Mouse (Mus musculus) forebrain, embryonic 16.5 days (tissue): Measurements from ENCODE around the gene Pde4a. TPM values are rescaled to one million over a fixed set of nuclear protein-coding genes. Genes with fewer than 3 reads are reported as not detected.

Source experiments
- ATAC-seq: fragments of 200-750 bp; cut with Nextera tagmentation; 2 replicates; pipeline ENCODE4 v1.8.0; 2017; ENCODE audit warnings: mild to moderate bottlenecking, moderate library complexity
- H3K27ac ChIP-seq: fragments of 300-500 bp; sonication (generic); 2 replicates; pipeline ENCODE4 v1.5.1; 2014; ENCODE audit warnings: low read length, control low read depth
- H3K27me3 ChIP-seq: fragments of 300-500 bp; sonication (generic); replicated peaks from 2 replicates; pipeline ENCODE4 v1.6.1; 2014; ENCODE audit warnings: low read length; ENCODE audit not compliant: control insufficient read depth, insufficient read depth
- H3K36me3 ChIP-seq: fragments of 300-500 bp; sonication (generic); 2 replicates; pipeline ENCODE4 v1.6.1; 2014; ENCODE audit not compliant: control insufficient read depth, insufficient read depth
- H3K4me1 ChIP-seq: fragments of 300-500 bp; sonication (generic); replicated peaks from 2 replicates; pipeline ENCODE4 v1.6.1; 2014; ENCODE audit warnings: low read length; ENCODE audit not compliant: control insufficient read depth, insufficient read depth
- H3K4me2 ChIP-seq: fragments of 300-500 bp; sonication (generic); 2 replicates; pipeline ENCODE4 v1.6.1; 2014; ENCODE audit warnings: mild to moderate bottlenecking, low read length, control low read depth
- H3K4me3 ChIP-seq: fragments of 300-500 bp; sonication (generic); replicated peaks from 2 replicates; pipeline ENCODE4 v1.5.1; 2014; ENCODE audit warnings: mild to moderate bottlenecking, low read length, control low read depth
- H3K9ac ChIP-seq: fragments of 300-500 bp; sonication (generic); replicated peaks from 2 replicates; pipeline ENCODE4 v1.6.1; 2014; ENCODE audit warnings: low read depth, low read length, control low read depth
- H3K9me3 ChIP-seq: fragments of 300-500 bp; sonication (generic); 2 replicates; pipeline ENCODE4 v1.6.1; 2016; ENCODE audit warnings: low read length; ENCODE audit not compliant: control insufficient read depth
- whole genome bisulfite sequencing: fragments of 180-500 bp; shearing (Covaris S2); extraction: QIAGEN DNeasy Blood & Tissue Kit; methylation state at CpG from one replicate; pipeline ENCODE4 v1.1.7; 2014; 5-methylcytosine and 5-hydroxymethylcytosine counted together
- polyA plus RNA-seq: library from polyadenylated mRNA; unstranded; fragments of >200 nt; fragmentation: Nextera tagmentation; extraction: Ambion mirVana; gene quantifications from 2 replicates; pipeline ENCODE4 v1.2.1, GENCODE M21; 2015

The Pde4a gene
- polyA plus RNA-seq, 1 experiment from 2014 or later, result 32.0 TPM

DNA sequence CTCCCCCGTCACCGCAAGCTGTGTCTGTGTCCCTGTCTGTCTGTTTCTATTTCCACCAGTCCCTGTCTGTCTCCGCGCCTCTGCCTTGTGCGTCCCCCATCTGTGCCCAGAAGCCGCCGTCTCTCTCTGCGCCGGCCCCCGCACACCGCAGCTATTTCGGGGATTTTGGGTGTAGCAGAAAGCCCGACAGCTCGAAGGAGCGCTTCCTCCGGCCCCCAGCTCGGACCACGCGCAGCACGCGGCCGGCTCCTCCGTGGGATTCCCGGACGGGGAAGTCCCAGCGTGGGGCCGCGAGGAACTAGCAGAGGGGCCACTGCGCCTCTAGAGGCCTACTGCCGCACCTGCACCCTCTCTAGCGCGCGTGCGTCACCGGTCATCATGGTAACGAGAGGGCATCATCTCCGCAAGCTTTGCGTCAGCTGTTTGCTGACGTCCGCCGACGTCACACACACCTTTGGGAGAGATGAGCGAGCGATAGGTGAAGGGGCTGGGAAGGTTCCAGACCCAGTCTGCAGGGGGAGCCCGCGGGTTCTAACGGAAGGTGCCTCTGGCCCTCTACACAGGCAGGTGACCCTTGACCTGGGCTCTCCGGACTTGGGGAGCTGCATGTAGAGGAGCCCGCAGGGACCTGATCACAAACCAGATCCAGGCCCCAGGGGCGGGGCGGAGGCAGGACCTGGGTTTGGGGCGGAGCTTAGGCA lies 4.2 kb upstream of the Pde4a start:
- peak overlapping the region; percentile 81 for H3K9ac ChIP-seq
- H3K4me3 ChIP-seq, result peak overlapping the region; percentile 67
- WGBS, result under 1% methylated on average over 52 of the region's 52 CpGs
- H3K27ac ChIP-seq, result no peak overlapping the region
- H3K36me3 ChIP-seq, result no peaks in the 10 kb centered on the region
- H3K4me2 ChIP-seq, result peak overlapping the region; percentile 82
- peak; percentile 56 for ATAC-seq
- H3K4me1 ChIP-seq, result peaks cover 22% of the 10 kb centered on the region
- peaks cover 3% of the 10 kb centered on the region; the same call in 1 of the 2 replicates for H3K9me3 ChIP-seq
- peaks cover 35% of the 10 kb centered on the region for H3K27me3 ChIP-seq

DNA sequence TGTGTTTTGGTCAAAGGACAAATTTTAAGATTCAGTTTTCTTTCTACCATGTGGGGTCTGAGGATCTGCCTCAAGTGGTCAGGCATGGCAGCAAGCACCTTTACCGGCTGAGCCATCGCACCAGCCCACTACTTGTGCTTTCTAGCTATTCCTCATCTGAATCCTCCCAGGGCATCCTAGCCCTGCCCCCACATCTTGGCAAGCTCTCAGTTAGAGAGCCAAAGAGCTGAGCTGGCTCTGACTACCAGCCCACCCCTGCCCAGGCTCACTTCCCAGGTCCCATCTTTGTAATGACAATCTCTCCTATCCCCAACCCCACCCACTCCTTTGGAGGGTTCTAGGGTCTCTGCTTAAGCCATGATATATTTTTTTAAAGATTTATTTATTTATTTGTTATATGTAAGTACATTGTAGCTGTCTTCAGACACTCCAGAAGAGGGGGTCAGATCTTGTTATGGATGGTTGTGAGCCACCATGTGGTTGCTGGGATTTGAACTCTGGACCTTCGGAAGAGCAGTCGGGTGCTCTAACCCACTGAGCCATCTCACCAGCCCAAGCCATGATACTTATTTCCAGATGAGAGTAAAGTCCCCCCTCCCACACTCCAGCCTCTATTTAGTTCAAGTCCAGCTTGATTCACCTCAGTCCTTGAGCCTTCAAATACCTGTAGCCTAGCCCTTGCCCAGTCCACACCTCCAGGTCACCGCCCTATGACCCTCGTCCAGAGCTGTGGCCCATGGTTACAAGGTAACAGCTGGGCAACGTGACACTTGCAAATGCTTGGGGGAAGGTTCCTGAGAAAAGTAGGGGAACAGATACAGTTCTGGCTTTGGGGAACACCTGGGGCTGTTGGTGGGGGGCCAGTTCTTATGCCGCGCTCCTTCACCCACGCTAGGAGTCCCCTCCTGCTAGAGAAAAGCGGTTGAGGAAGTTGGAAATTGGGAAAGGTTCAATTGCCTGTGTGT lies 2.1 kb upstream of the Pde4a start:
- no peak for ATAC-seq
- Histone ChIP-seq H3K4me1 (peaks cover 27% of the 10 kb centered on the region), H3K27ac (no peak overlapping the region), H3K4me3 (no peak overlapping the region), H3K9me3 (no peaks in the 10 kb centered on the region), H3K9ac (no peak overlapping the region), H3K36me3 (no peaks in the 10 kb centered on the region), H3K27me3 (peaks cover 44% of the 10 kb centered on the region), H3K4me2 (no peak overlapping the region)
- WGBS, result 32% methylated on average over 11 of the region's 11 CpGs

DNA sequence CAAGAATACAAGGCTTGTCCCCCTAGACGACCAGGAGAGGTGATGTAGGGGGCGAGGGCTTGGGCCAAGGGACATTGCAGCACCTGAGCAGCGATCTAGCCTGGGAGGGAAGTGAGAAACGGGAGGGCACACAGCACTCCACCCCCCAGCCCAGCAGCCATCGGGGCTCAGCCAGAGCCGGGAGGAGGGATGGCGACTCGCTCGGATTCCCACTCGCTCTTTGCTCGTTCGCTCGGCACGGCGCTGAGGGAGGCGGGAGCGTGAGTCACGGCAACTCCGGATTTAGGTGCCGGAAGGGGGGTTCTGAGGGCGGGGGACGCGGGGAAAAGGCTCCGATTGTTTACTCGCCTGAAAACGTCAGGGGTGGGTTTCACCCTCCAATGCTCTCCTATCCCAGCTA lies 1.4 kb upstream of the Pde4a start:
- H3K9me3 ChIP-seq, result no peaks in the 10 kb centered on the region
- peaks cover 30% of the 10 kb centered on the region for H3K4me1 ChIP-seq
- H3K27ac ChIP-seq, result no peak overlapping the region
- ATAC-seq, result no peak
- peaks cover 44% of the 10 kb centered on the region for H3K27me3 ChIP-seq
- H3K4me2 ChIP-seq, result peak overlapping the region; percentile 28
- H3K36me3 ChIP-seq, result no peaks in the 10 kb centered on the region
- H3K9ac ChIP-seq, result no peak overlapping the region; the same call in 1 of the 2 replicates
- peak overlapping the region; percentile 58 for H3K4me3 ChIP-seq
- WGBS, result 2% methylated on average over 25 of the region's 26 CpGs

DNA sequence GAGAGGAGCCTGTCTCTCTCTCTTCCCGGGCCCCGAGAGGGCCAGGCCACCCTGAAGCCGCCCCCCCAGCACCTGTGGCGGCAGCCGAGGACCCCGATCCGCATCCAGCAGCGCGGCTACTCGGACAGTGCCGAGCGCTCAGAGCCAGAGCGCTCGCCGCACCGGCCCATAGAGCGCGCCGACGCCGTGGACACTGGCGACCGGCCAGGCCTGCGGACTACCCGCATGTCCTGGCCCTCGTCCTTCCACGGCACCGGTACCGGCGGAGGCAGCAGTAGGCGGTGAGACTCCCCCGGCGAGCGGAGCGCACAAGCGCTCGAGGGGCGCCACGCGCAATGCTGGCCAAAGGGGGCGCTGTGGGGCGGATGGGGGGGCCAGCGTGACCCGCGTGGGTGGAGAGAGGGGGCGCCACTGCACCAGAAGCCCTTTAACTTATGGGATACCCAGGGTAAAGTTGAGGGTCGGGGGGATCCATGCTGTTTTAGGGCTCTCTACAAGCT lies 488 bp downstream of the Pde4a start:
- no peak for ATAC-seq
- 2% methylated on average over 47 of the region's 47 CpGs for WGBS
- H3K27me3 ChIP-seq, result peaks cover 44% of the 10 kb centered on the region

DNA sequence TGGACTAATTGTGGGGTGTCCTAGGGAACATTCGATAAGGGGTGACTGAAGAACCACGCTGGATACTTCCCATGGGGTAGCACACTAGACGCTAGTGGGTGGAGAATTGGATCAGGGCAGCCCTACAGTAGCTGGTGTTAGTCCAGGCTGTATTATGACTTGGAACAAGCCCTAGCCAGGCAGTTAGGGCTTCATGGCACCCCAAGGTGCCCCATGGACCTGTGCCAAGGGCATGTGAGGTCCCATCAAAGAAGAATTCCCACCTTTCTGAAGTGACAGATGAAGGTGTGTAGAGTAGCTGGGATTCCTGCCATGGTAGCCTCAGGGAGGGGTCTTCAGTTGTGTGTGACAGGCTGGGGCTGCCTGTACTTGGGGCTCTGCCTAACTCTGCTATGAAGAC lies 1.0 kb downstream of the Pde4a start:
- WGBS, result 36% methylated on average over 3 of the region's 3 CpGs
- no peak overlapping the region for H3K27ac ChIP-seq

More for the DNA sequence above, 488 bp downstream of the Pde4a start:
- peak overlapping the region; percentile 58 for H3K4me3 ChIP-seq
- H3K27ac ChIP-seq, result no peak overlapping the region
- no peaks in the 10 kb centered on the region for H3K36me3 ChIP-seq
- H3K4me1 ChIP-seq, result peaks cover 30% of the 10 kb centered on the region
- H3K9ac ChIP-seq, result peak overlapping the region; percentile 55
- H3K9me3 ChIP-seq, result no peaks in the 10 kb centered on the region
- peak overlapping the region; percentile 73 for H3K4me2 ChIP-seq

DNA sequence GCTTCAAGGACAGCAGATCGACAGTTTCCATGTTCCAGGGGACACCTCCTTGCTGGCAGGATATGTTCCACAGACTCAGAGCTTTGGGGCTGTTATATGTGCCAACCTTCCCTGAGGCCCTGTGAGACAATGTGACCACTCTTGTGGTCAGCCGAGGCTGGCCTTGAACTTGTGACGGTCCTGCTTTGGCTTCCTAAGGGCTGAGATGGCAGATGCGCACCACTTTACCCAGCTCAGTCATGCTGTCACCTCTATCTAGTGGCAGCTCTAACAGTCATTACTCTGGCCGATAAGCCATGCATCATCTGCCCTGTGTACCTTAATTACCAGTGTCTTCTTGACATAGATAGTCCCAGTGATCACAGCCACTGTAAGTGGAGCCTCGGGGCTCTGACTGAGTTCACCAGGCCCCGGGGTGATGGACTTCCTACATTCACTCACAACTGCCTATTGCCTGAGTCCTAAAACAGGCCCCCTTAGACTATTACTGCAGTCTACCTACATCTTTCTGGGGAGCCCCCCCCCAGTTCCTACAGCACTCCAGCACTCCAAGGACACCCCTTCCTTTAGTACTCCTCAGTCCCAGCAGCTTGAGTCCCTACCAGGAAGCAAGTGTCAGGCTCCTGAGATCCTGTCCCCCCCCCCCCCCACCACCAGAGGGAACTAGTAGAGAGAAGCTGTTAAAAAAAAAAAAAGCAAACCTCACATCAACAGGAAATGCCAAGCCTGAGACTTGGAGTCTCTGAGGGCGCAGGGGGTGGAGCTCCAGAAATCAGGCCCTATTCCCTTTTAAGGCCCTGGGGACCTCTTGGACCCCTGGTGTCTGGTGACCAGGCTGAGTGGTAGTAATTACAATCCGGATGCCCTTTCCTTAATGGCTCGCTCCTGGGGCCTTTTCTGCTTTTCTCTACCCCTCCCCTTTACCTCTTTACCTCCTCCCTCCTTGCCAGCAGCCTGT lies 1.9 kb downstream of the Pde4a start:
- Histone ChIP-seq H3K4me3 (no peak overlapping the region), H3K4me2 (no peak overlapping the region), H3K27me3 (peaks cover 41% of the 10 kb centered on the region), H3K9ac (no peak overlapping the region), H3K27ac (0 out of 2 replicates have a peak overlapping the region, but pooled peaks have one; percentile 13), H3K4me1 (peaks cover 28% of the 10 kb centered on the region), H3K9me3 (no peaks in the 10 kb centered on the region), H3K36me3 (no peaks in the 10 kb centered on the region)
- 71% methylated on average over 10 of the region's 10 CpGs for WGBS
- ATAC-seq, result no peak

More for the DNA sequence above, 1.0 kb downstream of the Pde4a start:
- H3K4me2 ChIP-seq, result peak overlapping the region; percentile 73
- H3K9me3 ChIP-seq, result no peaks in the 10 kb centered on the region
- H3K9ac ChIP-seq, result no peak overlapping the region
- peaks cover 43% of the 10 kb centered on the region for H3K27me3 ChIP-seq
- H3K4me1 ChIP-seq, result peaks cover 29% of the 10 kb centered on the region
- H3K36me3 ChIP-seq, result no peaks in the 10 kb centered on the region
- ATAC-seq, result no peak
- H3K4me3 ChIP-seq, result peak overlapping the region; percentile 58

DNA sequence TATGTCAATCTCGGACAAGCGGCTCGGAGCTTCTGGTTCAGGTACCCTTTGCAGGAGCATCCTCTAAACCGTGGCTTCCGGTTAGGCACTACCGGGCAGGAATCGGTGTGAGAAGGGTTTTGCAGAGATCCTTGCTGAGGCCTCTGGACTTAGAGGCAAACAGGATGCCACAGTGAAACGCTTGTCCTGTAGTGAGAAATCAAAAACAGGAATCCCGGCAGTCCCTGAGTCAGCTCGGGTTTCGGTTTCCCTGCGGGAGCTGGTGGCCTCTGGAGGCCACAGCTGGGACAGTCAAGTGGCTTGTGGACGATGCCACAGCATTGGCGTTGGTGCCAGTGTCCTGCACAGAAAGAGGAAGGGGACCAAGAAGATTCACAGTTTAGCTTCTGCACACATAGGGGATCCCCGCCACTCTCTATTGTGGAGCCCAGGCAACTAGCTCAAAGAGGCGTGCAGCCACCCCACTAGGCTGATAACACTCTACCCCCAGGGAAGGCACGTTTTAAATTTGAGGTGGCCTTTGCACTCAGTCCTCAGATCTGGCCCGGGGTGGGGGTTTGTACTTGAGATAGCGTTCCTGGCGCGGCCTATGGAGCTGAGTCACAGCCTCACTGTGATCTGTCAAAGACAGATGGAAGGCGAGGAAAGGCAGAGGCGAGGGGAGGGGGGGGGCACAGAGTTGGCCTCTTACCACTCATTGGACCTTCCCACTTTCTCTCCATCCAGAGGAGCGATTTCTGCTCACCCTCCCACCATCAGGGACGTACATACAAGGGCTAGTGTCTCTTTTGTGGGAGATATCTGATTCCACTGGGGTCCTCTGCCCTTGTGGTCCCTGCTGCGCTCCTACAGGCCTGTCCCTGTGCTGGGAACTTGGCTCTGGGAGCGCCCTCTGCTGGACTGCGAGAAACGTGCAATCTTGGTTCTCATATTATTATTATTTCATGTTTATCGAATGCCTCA lies 2.9 kb downstream of the Pde4a start:
- Histone ChIP-seq H3K4me3 (no peak overlapping the region), H3K27ac (0 out of 2 replicates have a peak overlapping the region, but pooled peaks have one; percentile 13), H3K4me1 (peaks cover 28% of the 10 kb centered on the region), H3K9ac (no peak overlapping the region), H3K36me3 (no peaks in the 10 kb centered on the region), H3K4me2 (no peak overlapping the region), H3K9me3 (no peaks in the 10 kb centered on the region), H3K27me3 (peaks cover 37% of the 10 kb centered on the region)
- WGBS, result 15% methylated on average over 29 of the region's 30 CpGs
- ATAC-seq, result 0 out of 2 replicates have a peak, but pooled peaks have one; percentile 19

DNA sequence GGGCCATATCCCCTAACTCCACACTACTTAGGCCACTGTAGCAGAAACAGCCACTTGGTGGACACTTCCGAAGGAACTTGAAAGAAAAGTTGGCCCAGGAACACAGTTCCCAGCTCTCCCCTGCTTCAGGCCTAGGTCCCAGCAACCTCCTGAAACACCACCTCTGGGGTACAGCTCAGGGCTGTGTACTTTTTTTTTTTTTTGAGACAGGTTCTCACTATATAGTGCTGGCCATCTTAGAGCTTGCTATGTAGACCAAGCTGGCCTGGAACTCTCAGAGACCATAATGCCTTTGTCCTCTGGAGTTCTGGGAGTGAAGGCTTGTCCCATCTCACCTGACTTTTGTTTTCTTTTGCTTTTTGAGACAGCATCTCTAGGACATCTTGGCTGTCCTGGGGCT lies 3.6 kb downstream of the Pde4a start:
- no peak for ATAC-seq
- Histone ChIP-seq H3K27me3 (peaks cover 30% of the 10 kb centered on the region), H3K4me3 (no peak overlapping the region), H3K4me1 (peaks cover 25% of the 10 kb centered on the region), H3K4me2 (no peak overlapping the region), H3K36me3 (no peaks in the 10 kb centered on the region), H3K9me3 (no peaks in the 10 kb centered on the region), H3K9ac (no peak overlapping the region), H3K27ac (no peak overlapping the region)
- WGBS, result 28% methylated on average over 1 of the region's 1 CpGs
